Mouse (Mus musculus) heart, embryonic 16.5 days (tissue): ENCODE measurements around the gene Phlpp1. TPM values are rescaled to one million over a fixed set of nuclear protein-coding genes. Genes with fewer than 3 reads are reported as not detected.

Experiments
- ATAC-seq: fragments of 200-750 bp; cut with Nextera tagmentation; replicated peaks from 2 replicates; pipeline ENCODE4 v1.8.0; 2017; ENCODE audit warnings: moderate number of reproducible peaks; ENCODE audit not compliant: insufficient read depth, low FRiP score; ENCODE audit errors: extremely low read depth
- H3K27ac ChIP-seq: fragments of 300-500 bp; sonication (generic); 2 replicates; pipeline ENCODE4 v1.5.1; 2014; ENCODE audit warnings: mild to moderate bottlenecking, low read length, control low read depth, moderate library complexity
- H3K27me3 ChIP-seq: fragments of 300-500 bp; sonication (generic); 2 replicates; pipeline ENCODE4 v1.6.1; 2014; ENCODE audit warnings: low read length, mixed read lengths; ENCODE audit not compliant: control insufficient read depth, insufficient read depth
- H3K36me3 ChIP-seq: fragments of 300-500 bp; sonication (generic); 2 replicates; pipeline ENCODE4 v1.6.1; 2014; ENCODE audit not compliant: control insufficient read depth, insufficient read depth
- H3K4me1 ChIP-seq: fragments of 300-500 bp; sonication (generic); 2 replicates; pipeline ENCODE4 v1.6.1; 2014; ENCODE audit warnings: low read length, mixed read lengths; ENCODE audit not compliant: control insufficient read depth, insufficient read depth
- H3K4me2 ChIP-seq: fragments of 300-500 bp; sonication (generic); 2 replicates; pipeline ENCODE4 v1.6.1; 2014; ENCODE audit warnings: low read depth, mild to moderate bottlenecking, control low read depth, low read length
- H3K4me3 ChIP-seq: fragments of 300-500 bp; sonication (generic); 2 replicates; pipeline ENCODE4 v1.5.1; 2014; ENCODE audit warnings: mild to moderate bottlenecking, control low read depth, low read length
- H3K9ac ChIP-seq: fragments of 300-500 bp; sonication (generic); 2 replicates; pipeline ENCODE4 v1.6.1; 2014; ENCODE audit warnings: low read length, control low read depth
- H3K9me3 ChIP-seq: fragments of 300-500 bp; sonication (generic); replicated peaks from 2 replicates; pipeline ENCODE4 v1.6.1; 2016; ENCODE audit warnings: low read length; ENCODE audit not compliant: control insufficient read depth
- WGBS: fragments of 180-500 bp; shearing (Covaris S2); extraction: QIAGEN DNeasy Blood & Tissue Kit; methylation state at CpG from one replicate; pipeline ENCODE4 v1.1.7; 2014; 5-methylcytosine and 5-hydroxymethylcytosine counted together
- polyA plus RNA-seq: library from polyadenylated mRNA; unstranded; fragments of >200 nt; fragmentation: Nextera tagmentation; extraction: Ambion mirVana; gene quantifications from 2 replicates; pipeline ENCODE4 v1.2.1, GENCODE M21; 2015

The Phlpp1 gene
- polyA plus RNA-seq, 1 experiment from 2014 or later = 4.7 TPM

DNA sequence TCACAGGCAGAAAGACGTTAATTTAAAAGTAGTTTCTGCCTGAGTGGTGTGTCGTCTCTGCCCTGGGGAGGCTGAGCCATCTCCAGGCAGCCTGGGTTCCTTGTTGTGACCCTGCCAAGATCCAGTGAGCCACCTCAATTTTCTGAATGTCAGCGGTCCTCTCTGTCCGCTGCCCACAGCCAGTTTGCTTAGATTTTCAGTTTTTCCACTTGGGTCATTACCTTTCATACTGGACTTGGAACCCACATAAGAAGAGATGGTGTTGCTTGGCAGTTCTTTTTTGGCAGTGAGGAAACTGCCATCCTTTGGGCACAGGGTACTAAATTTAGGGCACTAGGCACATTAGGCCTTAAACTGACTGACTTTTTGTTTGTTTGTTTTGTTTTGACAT is 60.9 kb downstream of the Phlpp1 start:
- peaks cover 18% of the 10 kb centered on the region for H3K4me1 ChIP-seq
- H3K36me3 ChIP-seq = no peaks in the 10 kb centered on the region
- H3K9me3 ChIP-seq = no peaks in the 10 kb centered on the region
- no peak overlapping the region for H3K9ac ChIP-seq
- ATAC-seq = no peak
- H3K4me2 ChIP-seq = no peak overlapping the region
- H3K27me3 ChIP-seq = no peaks in the 10 kb centered on the region
- no peak overlapping the region for H3K4me3 ChIP-seq
- 88% methylated on average over 4 of the region's 4 CpGs for WGBS
- H3K27ac ChIP-seq = no peak overlapping the region

DNA sequence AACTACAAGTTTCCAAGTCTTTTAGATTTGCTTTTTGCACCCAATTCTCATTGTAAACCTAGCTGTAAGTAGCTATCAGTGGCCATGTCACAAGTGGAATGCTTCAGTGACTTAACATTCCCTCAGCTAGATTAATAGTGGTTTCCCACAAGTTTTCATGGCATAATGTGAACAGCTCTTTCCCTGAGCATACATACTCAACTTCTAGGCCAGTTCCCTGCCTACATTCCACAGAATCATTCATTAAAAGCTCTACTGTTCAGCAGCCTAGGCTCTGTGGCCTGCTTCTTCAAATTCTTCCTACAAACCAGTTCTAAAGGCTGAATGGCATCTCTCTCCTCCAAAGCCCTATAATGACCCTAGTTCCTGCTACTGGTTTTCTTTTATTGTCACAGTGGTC is 65.4 kb downstream of the Phlpp1 start:
- Histone ChIP-seq H3K9me3 (no peaks in the 10 kb centered on the region), H3K4me1 (peaks cover 30% of the 10 kb centered on the region), H3K27ac (no peak overlapping the region; the same call in 1 of the 2 replicates), H3K36me3 (no peaks in the 10 kb centered on the region), H3K27me3 (no peaks in the 10 kb centered on the region), H3K9ac (no peak overlapping the region), H3K4me2 (no peak overlapping the region), H3K4me3 (no peak overlapping the region)
- ATAC-seq = no peak

DNA sequence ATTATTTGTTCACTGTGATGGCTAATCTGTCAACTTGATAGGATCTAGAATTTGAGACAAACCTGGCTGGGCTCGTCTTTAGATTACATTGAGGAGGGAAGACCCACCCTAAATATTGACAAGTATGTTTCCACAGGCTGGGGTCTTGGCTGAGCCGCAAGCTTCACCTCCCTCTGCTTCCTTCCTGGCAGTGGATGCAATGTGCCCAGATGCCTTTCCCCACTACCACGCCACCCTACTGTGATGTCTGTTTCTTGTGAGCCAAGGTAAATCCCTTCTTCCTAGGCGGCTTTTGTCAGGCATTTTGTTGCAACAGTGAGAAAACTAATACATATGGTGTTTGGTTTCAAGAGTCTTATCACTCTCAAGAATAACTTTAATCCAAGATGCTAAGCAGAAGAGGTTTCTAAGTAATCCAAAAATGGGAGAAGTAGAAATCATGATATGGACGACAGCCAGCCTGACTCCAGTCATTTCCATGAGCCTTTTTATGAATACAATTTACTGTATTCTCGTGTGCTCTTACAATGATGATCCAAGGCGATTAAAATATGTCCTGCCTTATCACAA is 68.6 kb downstream of the Phlpp1 start:
- Histone ChIP-seq H3K4me3 (no peak overlapping the region), H3K4me2 (no peak overlapping the region), H3K9me3 (no peaks in the 10 kb centered on the region), H3K9ac (no peak overlapping the region), H3K27ac (no peak overlapping the region), H3K4me1 (peaks cover 34% of the 10 kb centered on the region), H3K27me3 (no peaks in the 10 kb centered on the region), H3K36me3 (no peaks in the 10 kb centered on the region)
- no peak for ATAC-seq
- 63% methylated on average over 7 of the region's 7 CpGs for WGBS

DNA sequence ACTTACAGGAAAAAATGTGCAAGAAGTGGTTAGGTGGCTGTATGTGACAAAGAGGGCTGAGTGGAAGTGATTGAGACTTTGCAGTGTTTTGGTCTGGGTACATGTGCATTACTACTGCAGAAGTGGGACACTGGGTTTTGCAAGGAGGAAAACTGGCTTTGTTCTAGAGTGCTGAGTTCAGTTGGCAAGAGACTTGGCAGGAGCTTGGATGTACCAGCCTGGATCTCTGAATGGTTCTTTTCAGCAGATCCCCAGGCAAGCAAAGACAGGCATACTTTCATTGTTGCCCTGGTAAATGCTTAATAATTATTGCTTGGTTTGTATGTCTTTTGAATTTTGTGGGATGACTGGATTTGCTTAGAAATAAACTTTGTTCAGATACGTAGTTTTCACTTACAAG is 69.5 kb downstream of the Phlpp1 start:
- Histone ChIP-seq H3K27ac (0 out of 2 replicates have a peak overlapping the region, but pooled peaks have one; percentile 3), H3K4me1 (peaks cover 34% of the 10 kb centered on the region), H3K27me3 (no peaks in the 10 kb centered on the region), H3K4me3 (no peak overlapping the region), H3K9ac (no peak overlapping the region), H3K4me2 (no peak overlapping the region), H3K9me3 (no peaks in the 10 kb centered on the region), H3K36me3 (no peaks in the 10 kb centered on the region)
- WGBS = 92% methylated on average over 1 of the region's 1 CpGs
- no peak for ATAC-seq

DNA sequence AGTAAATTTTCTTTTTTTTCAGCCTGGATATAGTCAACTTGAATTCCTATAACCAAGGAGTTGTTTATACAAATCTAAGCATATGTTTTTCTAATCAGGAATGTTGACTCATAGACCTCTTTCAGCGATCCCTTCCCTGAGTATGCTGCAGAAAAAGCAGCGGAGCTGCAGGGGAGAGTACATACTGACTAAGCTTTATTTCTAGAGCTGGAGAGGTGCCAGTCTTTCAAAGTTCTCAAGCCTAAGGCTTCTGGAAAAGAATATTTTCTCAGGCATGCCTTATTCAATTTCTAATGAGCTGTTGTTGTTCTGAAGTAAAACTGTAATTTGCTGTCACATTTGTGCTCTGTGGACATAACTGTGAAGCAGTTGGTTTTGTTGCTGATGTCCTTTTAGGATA is 70.6 kb downstream of the Phlpp1 start:
- no peak overlapping the region for H3K9ac ChIP-seq
- peak overlapping the region; percentile 51 for H3K27ac ChIP-seq
- no peaks in the 10 kb centered on the region; the same call in 1 of the 2 replicates for H3K9me3 ChIP-seq
- H3K4me1 ChIP-seq = peaks cover 31% of the 10 kb centered on the region
- H3K4me2 ChIP-seq = no peak overlapping the region
- no peak overlapping the region for H3K4me3 ChIP-seq
- no peaks in the 10 kb centered on the region for H3K27me3 ChIP-seq
- no peaks in the 10 kb centered on the region for H3K36me3 ChIP-seq
- 10% methylated on average over 2 of the region's 2 CpGs for WGBS
- ATAC-seq = peak; percentile 79

GRCm38 (mm10) chr1:106243371-106243770 is 71.8 kb downstream of the Phlpp1 start:
- no peak overlapping the region for H3K9ac ChIP-seq
- H3K4me2 ChIP-seq = no peak overlapping the region
- ATAC-seq = no peak
- WGBS = 95% methylated on average over 1 of the region's 1 CpGs
- no peak overlapping the region for H3K4me3 ChIP-seq
- H3K27ac ChIP-seq = no peak overlapping the region
- H3K9me3 ChIP-seq = no peaks in the 10 kb centered on the region; the same call in 1 of the 2 replicates
- H3K36me3 ChIP-seq = no peaks in the 10 kb centered on the region
- H3K4me1 ChIP-seq = peaks cover 27% of the 10 kb centered on the region
- H3K27me3 ChIP-seq = no peaks in the 10 kb centered on the region

DNA sequence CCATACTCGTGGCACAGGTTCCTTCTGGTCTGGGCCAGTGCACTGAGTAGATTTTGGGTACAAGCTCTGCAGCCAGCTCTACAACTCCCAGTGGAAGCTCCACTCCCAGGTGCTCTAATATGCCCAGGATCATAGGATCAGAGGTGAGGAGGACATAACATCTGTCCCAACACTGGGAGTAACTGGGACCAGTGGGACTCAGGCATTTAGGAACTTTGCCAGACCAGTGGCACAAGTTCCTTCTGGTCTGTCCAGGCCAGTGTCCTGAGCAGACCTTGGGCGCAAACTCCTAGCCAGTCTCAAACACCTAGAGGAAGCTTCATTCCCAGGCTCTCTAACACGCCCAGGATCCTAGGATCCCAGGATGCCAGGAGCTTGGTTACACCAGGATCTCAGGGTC is 72.7 kb downstream of the Phlpp1 start:
- Histone ChIP-seq H3K27me3 (no peaks in the 10 kb centered on the region), H3K9me3 (no peaks in the 10 kb centered on the region; the same call in 1 of the 2 replicates), H3K9ac (no peak overlapping the region), H3K4me3 (no peak overlapping the region), H3K4me2 (no peak overlapping the region), H3K4me1 (peaks cover 27% of the 10 kb centered on the region), H3K36me3 (no peaks in the 10 kb centered on the region), H3K27ac (no peak overlapping the region)
- WGBS = 75% methylated on average over 3 of the region's 3 CpGs
- no peak for ATAC-seq

DNA sequence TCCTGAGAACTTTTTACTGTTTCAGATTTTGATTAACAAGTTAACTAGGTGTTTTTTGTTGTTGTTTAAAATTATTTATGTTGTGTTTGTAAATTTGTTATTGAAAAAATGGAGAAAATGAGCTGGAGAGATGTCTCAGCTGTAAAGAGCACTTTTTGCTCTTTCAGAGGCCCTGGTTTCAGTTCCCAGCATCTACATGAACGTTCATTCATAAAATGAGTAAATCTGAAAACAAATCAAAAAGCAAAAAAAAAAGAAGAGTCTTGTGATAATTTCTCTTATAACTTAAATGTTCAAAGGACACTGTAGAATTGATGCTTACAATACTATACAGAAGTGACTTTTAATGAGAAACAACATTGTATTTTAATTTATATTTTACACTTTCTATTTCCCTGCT is 82.5 kb downstream of the Phlpp1 start:
- Histone ChIP-seq H3K27me3 (no peaks in the 10 kb centered on the region), H3K27ac (no peak overlapping the region), H3K4me3 (no peak overlapping the region), H3K9me3 (no peaks in the 10 kb centered on the region; the same call in 1 of the 2 replicates), H3K36me3 (no peaks in the 10 kb centered on the region), H3K4me2 (no peak overlapping the region), H3K9ac (no peak overlapping the region), H3K4me1 (no peaks in the 10 kb centered on the region)
- WGBS = 85% methylated on average over 1 of the region's 1 CpGs
- ATAC-seq = no peak

DNA sequence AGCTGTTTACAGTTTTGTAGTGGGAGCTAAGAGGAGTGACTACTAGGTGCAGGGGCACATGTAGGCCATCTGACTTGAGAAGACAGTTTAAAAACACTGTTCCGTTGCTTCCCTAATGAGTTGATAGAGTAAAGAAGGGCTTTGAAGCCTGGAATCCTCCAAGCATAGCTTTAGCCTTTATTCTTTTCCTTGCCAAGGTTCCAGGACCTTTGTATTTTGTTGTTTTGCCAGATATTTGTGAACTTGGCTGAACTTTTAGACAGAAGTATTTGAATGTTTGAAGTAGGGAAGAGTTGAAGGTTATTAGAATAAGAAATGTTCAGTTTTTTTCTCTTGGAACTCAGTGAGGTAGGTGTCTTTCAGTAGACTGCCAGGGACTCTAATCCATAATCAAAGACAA is 85.6 kb downstream of the Phlpp1 start:
- ATAC-seq = no peak
- no peak overlapping the region for H3K27ac ChIP-seq
- H3K9ac ChIP-seq = no peak overlapping the region
- no peaks in the 10 kb centered on the region for H3K36me3 ChIP-seq
- H3K27me3 ChIP-seq = no peaks in the 10 kb centered on the region
- no peak overlapping the region for H3K4me2 ChIP-seq
- no peaks in the 10 kb centered on the region; the same call in 1 of the 2 replicates for H3K9me3 ChIP-seq
- peaks cover 11% of the 10 kb centered on the region for H3K4me1 ChIP-seq
- no peak overlapping the region for H3K4me3 ChIP-seq
- WGBS = 73% methylated on average over 1 of the region's 1 CpGs
